Mouse (Mus musculus): ENCODE data around the gene Mydgf.

The Mydgf gene

DNA sequence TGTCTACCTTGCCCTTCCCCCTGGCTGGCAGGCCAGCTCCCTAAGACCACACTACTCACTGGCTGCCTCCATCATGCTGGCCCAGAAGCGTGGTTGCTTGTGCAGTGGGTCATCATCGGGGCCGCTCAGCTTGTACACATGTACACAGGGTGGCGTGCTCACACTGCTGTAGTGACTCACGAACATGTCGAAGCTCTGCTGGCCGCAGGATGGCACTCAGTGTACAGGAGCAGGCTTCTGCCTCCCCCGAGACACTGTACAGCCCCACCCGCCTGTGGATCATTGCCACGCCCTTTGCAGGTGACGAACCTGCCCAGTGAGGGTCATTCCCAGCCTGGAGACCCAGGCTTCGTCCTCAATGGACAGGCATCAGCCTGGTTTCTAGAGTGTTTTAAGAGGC is 10.6 kb upstream of the Mydgf start:
- no peak for DNase-seq (ENCODE audit: low read depth, low spot score)

DNA sequence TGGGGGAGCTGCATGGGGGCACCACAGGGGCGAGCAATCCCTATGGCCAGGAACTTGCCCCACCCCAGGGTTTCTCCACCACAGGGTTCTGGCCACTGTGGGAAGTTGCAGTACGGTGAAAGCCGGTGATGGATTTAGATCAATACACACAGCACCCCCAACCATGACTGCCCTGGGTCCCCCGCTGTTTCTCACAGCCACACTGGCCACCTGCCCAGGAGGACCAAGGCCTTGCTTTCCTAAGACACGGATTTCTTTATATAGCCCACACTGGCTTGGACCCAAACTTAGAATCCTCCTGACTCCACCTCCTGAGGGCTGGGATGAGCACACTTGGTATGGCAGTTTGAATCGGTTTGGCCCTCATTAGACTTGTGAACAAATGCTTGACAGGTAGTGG is 7.5 kb upstream of the Mydgf start:
- DNase-seq (ENCODE audit: low read depth, low spot score), result no peak

DNA sequence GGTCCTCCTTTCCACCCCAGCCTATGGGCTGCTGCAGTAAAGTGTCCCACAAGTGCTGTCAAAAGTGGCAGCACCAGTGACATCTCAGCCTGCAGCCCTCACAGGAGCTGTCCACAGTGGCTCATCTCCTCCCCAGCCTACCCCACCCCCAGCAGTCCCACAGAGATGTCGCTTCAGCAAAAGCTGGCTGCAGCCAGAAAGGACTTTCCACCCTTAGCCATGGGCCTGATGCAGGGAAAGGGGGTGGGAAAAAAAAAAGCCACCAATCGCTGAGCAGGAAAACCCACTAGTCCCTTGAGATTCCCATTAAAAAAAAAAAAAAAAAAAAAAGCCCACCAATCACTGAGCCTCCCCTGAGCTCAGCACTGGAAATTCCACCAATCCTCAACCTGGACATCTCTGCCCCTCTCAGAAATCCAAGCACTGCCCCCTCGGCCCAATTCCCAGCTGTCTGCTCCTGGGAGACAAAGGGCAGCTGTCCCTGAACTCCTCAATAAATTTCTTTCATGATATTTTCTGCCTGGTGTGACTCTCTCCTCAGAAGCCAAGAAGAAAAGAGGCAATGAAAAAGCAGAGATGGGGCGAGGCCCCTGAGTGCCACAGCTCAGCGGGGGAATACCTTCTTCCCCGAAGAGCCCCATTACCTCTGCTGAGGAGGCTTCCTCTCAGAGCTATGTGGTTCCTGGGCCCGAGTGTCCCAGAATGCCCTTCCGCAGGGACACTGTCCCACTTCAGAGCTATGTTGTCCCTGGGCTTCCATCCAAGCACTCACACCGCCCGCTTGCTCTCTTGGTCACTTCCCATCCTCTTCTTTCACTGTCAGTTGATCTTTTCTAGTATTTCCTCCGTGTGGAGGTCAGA is 1.8 kb upstream of the Mydgf start:
- no peak for DNase-seq (ENCODE audit: low read depth, low spot score)

DNA sequence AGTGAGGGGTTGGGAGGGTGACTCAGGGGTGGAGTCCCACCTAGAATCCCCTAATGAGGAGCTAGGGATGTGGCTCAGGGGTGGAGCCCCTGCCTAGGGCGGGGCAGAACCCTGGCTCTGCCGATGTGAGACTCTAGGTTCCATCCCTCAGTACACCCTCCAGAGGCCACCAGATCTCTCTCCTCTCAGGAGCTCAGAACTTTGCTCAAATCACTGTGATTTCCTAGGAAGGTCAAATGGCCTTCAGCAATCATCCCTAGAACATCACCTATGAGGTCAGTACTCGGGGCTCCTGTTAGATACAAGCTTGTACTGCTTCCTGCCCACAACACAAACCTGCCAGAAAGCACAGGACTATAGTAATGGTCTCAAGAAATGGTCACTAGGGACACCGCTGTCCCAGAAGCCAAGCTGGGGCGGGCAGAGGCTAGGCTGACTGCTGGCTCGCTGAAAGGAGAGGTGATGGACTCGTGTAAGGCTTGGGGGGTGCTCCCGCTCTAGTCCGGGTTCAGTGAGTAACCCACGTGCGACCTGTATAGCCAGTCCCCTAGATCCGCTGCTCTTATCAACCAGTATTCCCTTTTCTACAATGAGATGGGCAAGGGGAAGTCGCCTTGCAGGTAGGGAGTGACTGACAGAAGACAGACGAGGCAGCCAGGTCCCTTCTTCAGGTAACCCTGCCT is 604 bp downstream of the Mydgf start:
- DNase-seq (ENCODE audit: low read depth, low spot score), result no peak

DNA sequence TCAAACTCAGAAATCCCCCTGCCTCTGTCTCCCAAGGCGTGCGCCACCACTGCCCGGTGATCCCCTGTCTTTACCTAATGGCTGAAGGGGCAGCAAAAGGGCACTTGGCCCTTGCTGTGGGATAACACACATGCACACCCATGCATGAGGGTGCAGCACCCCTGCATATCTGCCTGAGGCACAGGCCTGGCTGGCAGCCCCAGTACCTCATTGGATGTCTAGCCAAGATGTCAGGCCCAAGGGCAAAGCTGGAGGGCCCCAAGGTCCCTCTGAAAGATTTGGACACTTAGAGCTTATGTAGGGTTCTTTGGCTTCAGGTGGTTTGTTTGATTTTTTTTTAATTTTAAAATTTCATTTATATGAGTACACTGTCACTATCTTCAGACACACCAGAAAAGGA is 8.3 kb downstream of the Mydgf start:
- no peak for DNase-seq (ENCODE audit: low read depth, low spot score)

DNA sequence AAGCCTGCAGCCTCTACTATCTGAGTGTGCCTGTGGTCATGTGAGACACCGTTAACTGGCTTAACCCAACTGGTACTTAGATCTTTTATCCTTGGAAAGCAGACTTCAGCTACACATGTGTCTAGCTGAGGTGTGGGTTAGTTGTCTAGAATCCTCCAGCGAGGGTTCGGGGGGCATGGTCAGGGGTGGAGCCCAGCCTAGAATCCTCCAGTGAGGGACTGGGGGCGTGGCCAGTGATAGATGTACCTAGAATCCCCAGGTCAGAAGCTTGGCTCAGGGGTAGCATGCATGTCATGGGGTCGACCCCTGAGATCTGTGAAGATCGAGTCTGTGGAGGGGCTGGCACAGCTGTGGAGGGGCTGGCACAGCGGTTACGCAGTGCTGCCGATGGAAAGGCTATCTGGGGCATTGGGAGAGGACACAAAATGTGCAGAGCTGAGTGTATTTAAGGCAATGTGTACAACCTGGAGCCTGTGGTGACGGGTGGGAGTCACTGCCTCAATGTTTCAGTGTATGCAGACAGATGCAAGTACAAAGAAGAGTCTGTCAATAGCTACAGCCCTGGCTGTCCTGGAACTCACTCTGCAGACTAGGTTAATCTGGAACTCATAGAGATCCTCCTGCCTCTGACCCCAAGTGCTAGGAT is 10.2 kb downstream of the Mydgf start:
- no peak for DNase-seq (ENCODE audit: low read depth, low spot score)

DNA sequence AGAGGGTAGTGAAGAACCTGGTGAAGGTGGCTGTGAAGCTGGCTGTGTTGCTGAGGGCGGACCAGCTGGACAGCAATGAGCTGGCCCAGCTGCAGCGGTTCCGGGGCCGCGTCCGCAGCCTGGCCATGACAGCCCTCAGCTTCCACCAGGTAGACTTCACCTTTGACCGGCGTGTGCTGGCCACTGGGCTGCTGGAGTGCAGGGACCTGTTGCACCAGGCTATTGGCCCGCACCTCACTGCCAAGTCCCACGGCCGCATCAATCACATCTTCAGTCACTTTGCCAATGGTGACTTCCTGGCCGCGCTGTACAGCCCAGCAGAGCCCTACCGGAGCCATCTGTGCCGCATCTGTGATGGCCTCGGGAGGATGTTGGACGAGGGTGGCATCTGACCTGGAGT is 11.8 kb downstream of the Mydgf start:
- DNase-seq (ENCODE audit: low read depth, low spot score), result no peak

DNA sequence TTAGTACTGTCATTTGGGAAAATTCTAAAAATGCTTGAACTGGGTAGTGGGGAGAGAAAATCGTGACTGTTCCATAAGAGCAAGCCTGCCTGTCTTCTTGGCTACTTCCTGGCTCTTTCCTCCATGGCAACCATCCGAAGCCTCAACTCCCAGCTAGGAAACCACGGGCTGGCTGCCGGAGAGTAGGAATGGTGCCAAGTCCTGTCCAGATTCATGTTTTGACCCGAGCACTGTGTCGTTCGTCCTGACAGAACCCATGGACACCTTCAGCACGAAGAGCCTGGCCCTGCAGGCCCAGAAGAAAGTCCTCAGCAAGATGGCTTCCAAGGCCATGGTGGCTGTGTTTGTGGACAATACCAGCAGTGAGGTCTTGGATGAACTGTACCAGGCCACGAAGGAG is 12.3 kb downstream of the Mydgf start:
- no peak for DNase-seq (ENCODE audit: low read depth, low spot score)

DNA sequence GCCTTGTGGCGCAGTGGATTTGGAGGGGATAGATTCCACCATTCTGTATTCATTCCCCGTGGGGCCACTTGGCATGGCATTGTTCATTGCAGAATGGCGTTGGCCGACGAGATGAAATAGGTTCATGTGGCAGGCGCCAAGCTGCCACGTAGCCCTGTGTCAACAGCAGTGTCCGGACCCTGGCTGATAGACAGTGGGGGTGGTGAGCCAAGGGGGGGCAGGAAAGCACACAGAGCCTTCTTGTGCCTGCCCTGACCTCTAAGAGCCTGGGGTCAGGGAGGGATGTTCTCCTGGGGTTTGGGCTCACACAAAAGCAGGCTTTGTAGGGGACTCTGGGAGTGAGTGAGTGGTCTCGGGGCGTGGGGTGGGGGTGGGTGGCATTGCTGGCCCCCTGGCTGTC is 13.1 kb downstream of the Mydgf start:
- DNase-seq (ENCODE audit: low read depth, low spot score), result no peak

DNA sequence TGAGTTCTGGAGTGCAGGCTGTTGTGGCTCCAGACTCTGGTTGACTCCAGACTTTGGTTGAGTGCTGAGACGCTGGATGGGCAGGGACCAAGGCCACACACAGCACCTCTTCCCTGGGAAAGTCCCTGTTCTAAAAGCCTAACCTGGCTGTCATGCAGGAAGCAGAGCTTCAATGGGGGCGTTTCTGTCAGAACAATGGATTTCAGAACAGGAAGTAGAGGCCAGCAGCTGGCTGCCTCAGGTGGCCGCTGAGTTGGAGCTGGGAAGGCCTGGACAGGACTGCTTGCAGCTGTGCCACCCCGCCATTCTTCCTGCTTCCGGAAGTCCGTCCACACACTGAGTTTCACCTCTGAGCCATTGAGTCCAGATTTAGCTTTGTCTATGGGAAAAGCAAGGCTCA is 13.9 kb downstream of the Mydgf start:
- no peak for DNase-seq (ENCODE audit: low read depth, low spot score)

DNA sequence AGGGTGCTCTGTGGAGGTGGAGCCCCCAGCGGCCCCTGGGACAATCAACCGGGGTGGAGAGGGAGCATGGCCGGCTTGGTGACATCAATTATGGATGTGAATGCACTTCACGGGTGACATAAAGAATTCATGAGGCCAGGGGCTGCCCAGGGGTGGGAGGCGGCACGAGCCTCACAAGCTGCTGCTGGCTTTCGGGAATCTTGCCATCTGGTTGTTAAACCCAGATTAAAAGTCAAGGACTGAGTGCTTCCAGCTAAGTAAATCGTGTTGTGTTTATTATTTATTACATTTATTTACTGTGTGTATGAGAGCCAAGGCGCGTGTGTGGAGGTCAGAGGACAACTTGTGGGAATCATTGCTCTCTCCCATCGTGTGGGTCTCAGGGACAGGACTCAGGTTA is 18.0 kb downstream of the Mydgf start:
- DNase-seq (ENCODE audit: low read depth, low spot score), result no peak

DNA sequence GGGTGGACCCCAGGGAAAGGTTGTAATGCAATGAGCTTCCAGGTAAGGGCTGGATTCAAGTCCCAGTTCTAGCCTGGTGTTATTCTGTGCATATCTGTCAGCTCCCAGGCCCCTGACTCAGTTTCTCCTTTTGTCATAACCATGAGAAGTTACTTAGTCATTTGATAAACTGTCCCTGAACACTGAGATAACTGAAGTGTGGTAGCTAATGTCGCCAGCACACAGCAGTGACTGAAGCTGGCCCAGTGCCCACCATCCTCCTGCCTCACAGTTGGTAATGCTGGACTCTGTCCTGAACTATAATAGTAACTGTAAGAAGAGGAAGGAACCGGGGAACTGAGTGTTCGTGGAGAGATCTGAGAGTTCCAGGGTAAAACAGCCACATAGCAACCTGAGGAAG is 19.2 kb downstream of the Mydgf start:
- no peak for DNase-seq (ENCODE audit: low read depth, low spot score)

DNA sequence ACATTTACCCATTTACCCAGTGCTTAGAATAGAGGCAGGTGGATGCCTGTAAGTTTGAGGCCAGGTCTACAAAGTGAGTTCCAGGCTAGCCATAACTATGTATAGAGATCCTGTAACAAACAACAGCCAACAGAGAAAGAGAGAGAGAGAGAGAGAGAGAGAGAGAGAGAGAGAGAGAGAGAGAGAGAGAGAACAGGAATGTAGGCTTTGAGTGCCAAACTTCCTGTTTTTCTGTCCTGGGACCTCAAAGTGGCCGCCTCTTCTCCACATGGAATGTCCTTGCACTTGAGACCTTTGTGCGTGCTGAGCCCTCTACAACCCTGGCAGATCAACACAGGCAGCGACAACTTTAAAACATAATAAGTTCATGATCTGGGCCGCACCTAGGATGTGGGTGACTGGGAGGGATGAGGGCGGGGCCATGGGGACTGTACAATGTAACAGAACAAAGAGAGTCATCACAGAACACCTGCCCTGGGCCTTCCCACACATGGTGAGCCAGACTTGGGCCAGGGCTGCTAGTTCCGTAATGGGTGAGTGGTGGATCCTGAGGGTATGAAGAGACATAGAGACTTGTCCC is 20.1 kb downstream of the Mydgf start:
- no peak for DNase-seq (ENCODE audit: low read depth, low spot score)

DNA sequence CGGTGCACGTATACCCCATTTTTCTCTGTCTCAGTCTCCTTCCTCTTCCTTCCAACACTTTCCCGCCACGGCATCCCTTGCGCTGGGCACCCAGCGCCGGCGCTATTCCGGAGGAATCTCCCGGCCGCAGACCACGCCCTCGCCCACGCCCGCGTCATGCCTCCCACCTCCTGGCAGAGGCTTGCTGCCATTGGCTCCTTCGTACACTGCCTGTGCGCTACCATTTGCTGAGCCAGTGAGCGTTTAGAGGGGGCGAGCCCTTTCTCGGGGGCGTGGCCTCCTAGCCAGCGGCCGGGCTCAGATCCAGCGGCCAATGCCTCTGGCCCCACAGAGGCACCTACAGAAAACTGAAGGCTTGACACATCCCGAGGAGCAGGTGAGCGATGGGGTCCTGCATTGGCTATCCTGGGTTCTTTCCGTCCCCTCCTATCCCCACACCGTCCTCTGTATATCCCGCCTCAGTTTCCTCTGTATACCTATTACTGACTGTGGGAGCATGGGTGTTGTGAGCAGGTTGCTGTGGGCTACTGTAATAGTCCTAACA is 21.4 kb downstream of the Mydgf start, which contains the start of gene Tnfaip8l1:
TSS of gene Tnfaip8l1 (plus strand) at position 247 of the 544 bp plus-strand sequence.
- peak; percentile 84 for DNase-seq (ENCODE audit: low read depth, low spot score)

DNA sequence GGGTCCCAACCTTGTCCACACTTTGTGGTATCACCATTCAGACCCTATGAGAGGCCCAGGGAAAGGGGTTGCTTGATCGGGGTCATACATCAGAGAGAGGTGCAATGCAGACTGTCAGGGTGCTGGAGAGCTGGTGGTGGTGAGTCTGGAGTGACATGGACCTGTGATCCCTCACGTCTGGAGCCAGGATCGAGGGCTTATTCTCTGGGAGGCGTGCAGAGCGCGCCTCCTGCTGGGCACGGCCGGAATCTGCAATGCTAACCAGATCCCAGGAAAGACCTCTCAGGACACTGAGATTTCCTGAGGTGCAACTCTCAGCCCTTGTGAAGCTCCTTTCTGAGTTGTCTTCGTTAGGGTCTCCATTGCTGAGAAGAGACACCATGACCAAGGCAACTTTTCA is 24.0 kb downstream of the Mydgf start:
- DNase-seq (ENCODE audit: low read depth, low spot score), result no peak

DNA sequence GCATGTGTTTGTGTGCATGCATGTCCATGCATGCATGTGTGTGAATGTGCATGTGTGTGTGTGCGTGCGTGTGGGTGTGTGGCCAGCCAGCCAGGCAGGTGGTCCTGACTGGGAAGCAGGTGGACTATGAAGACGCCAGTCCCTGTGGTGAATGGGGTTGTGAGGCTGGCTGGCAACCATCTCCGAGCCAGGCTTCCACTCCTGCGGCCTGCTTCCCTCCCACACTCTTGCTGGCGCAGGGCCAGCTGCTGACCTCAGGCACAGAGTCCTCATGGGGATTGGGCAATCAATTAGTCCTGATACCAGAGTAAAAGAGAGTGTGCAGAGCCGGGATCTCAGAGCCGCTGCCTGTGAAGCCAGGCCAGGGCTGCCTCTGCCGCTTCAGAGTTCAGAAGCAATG is 30.1 kb downstream of the Mydgf start:
- no peak for DNase-seq (ENCODE audit: low read depth, low spot score)

DNA sequence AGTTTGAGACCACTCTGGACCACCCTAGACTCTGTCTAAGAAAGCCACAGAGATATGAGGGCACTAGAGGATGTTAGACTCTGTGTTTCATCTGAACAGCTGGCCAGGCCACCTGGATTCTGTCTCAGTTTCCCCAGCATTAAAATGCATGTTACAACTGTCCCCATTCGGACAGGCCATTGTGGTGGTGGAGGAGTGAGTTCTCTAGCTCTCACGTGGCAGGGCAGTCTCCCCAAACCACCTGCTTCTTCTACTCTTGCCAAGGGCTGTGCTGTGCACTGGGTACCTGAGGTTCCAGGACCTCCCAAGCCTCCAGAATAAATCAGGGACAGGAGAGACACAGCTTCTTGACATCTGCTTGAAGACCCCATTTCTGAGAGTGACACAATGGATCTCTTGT is 33.8 kb downstream of the Mydgf start:
- DNase-seq (ENCODE audit: low read depth, low spot score), result no peak

DNA sequence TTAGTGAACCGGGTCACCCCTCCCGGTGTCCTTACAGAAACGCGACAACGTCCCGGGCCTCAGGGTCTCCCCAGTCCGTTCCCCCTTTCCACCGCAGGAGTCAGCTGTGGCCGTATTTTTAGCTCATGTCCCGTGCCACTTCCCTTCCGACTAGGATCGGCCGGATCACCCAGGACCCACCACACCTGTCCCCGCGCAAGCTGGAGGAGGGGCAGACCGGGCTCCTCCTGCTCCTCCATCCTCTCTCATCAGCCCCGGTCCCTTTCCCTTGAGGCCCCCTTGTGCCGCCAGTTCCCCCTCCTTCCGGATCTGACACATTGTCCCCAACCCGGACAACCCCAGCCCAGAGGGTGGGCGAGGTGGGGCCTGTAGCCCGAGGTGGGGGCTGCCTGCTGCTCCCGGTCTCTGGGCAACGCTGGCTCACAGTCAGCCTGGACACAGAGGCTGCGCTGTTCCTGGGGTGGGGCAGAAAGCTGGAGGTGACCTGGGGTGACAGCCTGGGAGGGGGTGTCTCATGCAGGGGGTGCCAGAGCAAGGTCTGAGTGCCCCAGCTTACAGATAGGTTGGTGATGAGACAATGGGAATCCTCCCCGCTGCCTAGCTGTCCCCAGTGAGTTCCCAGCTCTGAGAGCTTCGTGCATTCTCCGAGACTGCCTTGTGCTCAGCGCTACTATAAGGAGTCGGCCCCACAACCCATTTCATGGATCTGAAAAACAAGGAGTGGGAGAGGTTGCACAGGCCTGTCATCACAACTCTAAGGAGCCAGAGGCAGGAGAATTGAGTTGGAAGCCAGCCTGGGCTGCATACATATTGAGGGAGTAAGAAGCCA is 34.7 kb downstream of the Mydgf start:
- no peak for DNase-seq (ENCODE audit: low read depth, low spot score)

DNA sequence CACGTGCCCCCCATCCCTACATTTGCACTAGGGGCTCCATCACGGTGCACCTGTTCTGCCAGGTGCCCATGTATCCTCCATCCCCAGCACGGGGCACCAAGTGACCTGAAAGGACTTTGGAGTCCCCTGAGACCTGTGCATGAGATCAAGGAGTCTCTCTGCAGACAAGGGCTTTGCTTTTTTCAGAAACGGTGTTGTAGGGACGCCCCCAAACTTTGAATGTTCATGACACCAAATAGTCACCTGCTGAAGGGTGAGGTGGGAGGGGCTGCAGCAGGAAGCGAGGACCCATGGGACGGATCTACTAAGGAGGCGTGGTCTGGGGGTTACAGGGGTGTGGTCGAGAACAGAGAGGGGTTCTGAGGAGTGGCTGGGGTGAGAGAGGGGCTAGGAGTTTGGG is 35.4 kb downstream of the Mydgf start:
- no peak for DNase-seq (ENCODE audit: low read depth, low spot score)

DNA sequence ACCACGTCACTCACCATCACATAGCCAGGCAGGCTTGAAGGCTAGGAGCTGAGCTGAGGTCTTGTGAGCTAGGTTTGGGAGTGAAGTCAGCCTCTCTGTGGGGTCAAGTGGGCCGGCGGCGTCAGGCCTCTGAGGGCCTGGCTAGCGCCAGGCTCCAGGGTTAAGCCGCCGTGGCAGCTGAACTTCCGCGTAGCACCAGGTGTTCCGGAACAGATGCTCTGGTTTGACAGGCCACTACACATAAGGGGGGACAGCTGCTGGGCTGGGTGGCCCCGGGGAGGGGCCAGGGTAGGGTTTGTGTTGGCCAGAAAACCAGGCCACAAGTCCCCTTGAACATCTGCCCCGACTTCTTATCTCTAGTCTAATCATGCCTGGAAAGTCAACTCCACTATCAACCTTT is 36.3 kb downstream of the Mydgf start:
- no peak for DNase-seq (ENCODE audit: low read depth, low spot score)

DNA sequence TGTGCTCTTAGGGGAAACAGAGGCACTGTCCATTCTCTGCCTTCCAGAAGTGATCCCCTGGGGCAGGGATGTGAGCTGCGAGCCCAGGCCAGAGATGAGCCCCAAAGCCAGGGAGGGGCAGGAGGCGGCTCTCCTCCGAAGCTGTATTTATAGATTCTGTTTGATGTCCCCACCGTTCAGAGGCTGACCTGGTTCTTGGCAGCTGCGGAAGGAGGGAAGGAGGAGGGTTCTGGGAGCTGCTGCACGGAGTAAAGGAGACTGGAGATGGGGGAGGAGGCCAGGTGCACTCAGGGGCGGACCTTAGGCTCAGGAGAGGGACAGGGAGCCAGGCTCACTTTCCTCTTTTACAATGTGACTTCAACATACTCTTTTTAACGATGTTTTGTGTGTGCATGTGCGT is 37.6 kb downstream of the Mydgf start:
- no peak for DNase-seq (ENCODE audit: low read depth, low spot score)

All from telencephalon, adult 2 months (tissue).